Mouse (Mus musculus): ENCODE measurements around the gene Trmt1.

The Trmt1 gene

DNA sequence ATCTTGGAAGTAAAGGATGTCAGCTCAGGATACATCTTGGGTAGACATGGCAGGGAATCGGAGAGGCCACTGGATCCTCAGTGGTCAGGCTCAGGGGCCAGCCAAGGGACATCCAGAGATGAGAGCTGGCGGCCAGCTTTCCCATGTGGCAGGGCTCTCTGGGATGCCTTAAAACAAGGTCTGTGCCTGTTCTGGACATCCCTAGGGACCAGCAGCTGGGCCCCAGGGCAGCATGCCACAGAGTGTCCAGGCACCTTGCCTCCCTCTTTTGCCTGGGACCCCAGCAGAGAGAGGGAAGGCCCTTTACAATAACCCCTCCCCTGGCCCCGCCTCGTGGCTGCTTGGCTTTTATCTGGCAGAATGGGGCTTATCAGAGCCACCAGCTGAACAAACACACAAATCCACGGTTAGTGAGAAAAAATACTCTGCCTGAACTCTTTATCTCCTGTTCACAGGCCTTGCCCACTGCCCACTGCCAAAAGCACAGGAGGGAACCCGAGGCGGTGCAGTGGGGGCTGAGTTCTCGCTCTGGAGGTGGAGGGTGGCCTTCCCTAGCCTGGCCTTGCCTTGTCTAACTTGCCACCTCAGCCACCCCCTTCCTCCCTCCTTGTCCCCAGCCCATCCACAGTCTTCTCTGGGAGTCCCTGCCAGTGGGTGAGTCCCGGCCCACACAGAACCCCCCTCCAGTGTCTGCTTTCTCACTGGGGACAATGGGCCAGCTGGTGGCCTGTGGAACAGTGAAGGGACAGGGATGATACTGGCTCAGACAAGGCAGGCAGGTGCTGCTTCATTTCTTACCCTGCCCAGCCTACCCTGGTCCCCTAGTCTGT is 44.6 kb downstream of the Trmt1 start:
- no peak for DNase-seq (ENCODE audit: extremely low spot score, low read depth, low spot score)

DNA sequence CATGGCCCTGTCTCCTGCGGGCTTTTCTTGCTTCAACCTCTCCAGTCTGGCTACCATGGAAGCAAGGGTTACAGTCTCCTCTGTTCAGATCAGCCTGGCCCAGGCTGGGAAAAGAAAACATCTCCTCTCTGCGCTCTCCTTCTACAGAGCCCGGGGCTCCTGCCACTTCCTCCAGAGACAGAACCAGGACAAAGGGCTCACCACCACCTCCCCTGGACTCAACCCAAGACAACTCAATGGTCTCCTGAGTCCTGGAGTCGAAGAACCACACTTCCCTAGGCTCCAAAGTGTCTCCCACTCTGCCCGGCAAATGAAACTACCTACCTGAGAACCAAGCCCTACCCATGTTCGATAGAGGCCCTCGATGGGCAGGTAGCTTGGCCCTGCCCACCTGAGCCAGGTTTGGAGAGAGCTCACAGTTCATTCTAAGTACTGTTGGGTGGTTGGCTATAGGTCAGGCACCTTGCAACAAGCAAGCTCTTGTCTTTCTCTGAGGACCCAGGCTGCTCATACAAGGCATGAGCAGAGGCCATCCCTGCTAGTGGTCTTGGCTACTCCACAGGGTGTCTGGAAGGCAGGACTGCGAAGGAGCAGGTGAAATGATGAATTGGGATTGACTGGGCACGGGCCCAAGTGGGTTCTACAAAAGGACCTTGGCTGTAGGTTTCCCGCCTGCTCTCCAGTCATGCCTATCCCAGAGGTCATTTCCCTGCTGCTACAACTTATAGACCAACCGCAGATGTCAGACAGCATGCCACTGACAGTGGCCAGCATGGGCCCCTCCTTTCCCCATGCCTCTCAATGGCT is 45.5 kb downstream of the Trmt1 start:
- DNase-seq (ENCODE audit: extremely low spot score, low read depth, low spot score): no peak

DNA sequence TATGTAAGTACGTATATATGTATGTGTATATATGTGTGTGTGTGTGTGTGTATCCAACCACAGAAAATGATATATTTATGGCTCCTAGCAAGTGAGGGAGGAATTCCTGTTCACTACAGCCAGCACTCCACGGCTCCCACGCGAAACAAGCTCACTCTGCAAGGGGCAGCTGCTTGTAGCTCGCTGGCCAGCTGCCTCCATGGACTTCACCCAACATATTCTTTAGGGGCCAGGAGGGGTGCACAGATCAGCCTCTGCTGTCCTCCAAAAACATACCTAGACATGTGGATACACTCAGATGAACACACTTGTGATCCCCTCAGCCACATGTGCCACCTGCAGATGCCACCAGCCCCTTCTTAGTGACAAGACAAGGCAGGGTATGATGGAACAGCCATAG is 46.4 kb downstream of the Trmt1 start:
- DNase-seq (ENCODE audit: extremely low spot score, low read depth, low spot score): no peak

DNA sequence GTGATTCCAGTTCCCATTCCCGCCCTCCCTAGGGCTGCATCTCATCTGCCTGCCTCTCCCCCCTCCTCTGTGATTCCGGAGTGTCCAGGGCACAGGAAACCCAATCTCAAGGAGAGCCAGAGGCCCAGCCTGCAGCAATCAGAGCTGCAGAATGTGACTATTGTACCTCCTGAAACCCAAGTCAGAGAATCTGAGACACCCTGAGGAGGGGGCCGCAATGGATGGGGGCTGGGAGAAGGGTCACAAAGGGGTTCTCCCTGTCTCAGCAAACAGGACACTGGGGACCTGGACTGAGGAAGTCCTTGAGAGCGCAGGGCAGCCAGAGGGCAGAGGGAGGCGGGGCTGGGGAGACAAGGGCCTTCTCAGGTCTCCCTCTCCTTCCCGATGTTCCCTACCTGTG is 46.9 kb downstream of the Trmt1 start:
- DNase-seq (ENCODE audit: extremely low spot score, low read depth, low spot score): no peak

DNA sequence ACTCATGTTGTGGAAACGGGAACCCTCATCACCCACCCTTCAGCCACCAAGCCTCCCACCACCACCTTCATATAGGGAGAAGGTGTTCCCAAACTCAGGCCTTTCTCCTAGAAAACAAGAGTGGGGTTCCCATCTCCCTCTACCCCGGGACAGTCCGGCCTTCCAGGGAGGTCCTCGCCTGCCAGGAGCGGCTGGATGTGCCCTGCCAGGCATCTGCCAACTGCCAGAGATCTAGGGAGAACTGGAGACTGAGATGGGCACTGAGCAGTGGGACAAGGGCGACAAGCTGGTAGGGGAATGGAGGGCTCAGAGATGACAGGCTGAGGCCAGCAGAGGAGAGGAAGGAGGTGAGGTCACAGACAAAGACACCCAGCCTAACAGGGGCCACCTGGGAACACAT is 47.9 kb downstream of the Trmt1 start:
- DNase-seq (ENCODE audit: extremely low spot score, low read depth, low spot score): no peak

DNA sequence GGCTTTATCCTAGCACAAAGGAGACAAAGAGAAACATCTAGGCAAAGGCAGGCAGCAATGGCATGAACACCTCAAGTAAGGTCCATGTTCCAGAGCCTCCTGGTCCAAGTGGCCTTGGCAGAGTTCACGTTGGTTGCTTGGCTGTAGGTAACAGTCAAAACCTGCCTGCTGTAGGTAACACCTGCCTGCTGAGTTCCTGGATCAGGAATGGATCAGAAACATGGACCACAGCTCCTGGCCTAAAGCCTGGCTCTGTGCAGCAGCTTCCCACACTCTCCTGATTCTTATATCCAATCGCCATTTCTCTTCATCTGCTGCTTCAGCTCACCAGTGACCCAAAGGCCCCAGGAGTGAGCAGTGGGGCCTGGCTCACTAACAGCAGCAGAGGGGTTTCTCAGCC is 48.6 kb downstream of the Trmt1 start:
- DNase-seq (ENCODE audit: extremely low spot score, low read depth, low spot score): no peak

DNA sequence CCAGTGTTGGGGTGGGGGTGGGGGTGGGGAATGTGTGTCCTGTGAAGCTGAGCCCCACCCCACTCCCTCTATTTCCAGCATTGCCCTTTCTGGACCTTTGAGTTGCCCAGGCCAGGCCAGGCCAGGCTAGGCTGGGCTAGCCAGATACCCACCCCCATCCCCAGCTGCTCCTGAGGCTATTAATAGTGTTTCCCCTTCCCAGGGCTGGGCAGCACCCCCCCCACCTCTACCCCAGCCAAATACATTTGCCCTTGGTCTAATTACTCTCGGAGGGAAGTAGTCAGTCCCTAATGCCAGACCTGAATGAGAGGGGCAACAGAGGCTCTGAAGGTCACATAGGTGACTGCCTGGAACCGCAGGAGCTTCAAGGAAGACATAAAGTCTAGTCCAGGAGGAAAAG is 49.5 kb downstream of the Trmt1 start:
- no peak for DNase-seq (ENCODE audit: extremely low spot score, low read depth, low spot score)

DNA sequence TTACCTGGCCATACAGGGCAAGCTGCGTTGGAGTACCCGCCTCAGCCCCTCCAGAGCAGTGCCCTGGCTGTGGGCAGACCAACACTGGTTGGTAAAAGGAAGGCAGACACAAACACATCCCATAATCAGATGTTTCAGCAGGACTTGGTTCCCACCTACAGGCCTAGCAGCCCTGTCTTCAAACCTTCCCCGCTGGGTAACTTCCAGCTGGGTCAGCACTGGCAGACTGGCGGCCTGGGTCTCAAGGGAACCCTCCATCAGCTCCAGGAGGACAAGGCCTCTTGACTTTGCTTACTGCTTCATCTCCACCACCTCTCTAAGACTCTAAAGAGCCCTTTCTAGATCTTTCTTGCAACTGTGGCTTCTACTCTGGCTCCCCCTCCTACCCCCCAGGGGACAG is 50.4 kb downstream of the Trmt1 start:
- DNase-seq (ENCODE audit: extremely low spot score, low read depth, low spot score): no peak

DNA sequence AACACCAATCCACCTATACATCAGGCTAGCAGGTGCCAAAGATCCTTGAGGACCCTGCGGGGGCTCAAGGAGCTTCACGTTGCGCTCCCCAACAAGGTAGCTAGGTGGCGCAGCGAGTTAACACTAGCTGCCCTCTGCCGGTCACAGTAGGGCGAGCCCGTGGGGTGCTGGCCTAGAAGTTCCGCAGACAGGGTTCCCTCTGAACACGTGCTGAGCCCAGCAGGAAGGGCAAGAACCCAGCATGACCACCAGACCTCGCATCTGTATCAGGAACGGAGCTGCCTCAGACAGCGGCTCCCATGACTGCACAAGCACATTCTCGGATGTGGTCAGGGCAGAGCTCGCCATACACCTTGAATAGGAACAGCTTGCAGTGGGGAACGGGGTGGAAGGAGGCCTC is 51.5 kb downstream of the Trmt1 start:
- DNase-seq (ENCODE audit: extremely low spot score, low read depth, low spot score): peak; percentile 58

DNA sequence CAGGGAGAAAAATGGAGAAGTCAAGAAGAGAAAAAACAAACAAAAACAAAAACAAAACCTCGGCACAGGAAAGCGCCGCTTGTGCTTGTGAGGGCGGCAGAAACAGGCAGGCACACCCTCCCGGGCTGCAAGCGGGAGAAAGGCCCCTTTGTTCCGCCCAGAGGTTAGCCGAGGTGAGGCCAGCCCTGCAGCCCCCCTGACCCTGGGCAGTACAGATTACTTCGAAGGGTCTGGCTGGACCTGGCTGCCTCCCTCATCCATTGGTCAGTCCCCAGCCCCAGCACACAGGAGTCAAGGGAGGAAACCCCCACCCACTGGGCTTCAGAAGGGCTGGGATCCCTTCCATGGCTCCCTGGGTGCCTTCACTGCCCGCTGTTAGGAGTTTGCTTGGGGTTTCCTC is 52.2 kb downstream of the Trmt1 start:
- DNase-seq (ENCODE audit: extremely low spot score, low read depth, low spot score): no peak

DNA sequence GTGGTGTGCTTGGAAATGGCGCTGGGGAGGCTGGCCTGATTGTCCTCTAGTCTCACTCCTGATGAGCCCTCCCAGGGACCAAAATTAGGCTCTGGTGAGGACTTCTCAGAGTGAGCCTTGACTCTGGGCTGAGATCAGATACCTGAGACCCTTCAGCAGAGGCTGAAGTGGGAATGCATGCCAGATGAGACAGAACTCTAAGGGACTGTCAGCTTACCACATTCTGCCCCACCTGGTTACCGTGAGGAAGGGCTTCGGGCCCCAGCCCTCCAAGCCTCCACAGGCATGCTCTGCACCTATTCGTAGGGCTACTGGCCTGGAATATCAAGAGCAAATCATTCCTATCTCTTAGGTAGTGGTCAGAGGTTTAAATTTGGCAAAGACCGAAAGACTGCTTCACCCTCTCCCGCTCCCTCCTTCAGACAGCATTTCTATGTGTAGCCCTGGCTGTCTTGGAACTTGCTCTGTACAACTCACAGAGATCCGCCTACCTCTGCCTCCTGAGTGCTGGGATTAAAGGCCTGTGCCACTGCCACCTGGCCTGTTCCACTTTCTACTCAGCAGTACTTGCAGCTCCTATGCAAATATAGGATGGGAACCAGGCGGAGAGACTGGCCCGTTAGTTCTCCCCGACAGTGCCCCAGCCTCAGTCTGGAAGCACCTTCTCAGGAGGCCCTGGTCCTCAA is 52.8 kb downstream of the Trmt1 start:
- no peak for DNase-seq (ENCODE audit: extremely low spot score, low read depth, low spot score)

DNA sequence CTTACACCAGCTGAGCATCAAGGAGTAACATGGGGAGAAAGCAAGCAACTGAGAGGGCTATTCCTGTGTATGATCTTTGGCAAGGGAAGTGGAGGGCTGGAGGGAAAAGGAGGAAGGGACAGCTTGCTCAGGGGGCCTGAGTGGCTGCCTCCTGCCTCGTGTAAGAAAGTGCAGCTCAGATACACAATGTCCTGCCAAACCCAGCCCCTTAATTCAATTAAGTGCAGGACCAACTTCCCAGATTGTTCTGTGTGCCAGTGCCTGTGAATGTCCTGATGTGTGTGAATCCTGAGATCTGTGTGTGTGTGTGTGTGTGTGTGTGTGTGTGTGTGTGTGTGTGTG is 53.3 kb downstream of the Trmt1 start:
- DNase-seq (ENCODE audit: extremely low spot score, low read depth, low spot score): no peak

DNA sequence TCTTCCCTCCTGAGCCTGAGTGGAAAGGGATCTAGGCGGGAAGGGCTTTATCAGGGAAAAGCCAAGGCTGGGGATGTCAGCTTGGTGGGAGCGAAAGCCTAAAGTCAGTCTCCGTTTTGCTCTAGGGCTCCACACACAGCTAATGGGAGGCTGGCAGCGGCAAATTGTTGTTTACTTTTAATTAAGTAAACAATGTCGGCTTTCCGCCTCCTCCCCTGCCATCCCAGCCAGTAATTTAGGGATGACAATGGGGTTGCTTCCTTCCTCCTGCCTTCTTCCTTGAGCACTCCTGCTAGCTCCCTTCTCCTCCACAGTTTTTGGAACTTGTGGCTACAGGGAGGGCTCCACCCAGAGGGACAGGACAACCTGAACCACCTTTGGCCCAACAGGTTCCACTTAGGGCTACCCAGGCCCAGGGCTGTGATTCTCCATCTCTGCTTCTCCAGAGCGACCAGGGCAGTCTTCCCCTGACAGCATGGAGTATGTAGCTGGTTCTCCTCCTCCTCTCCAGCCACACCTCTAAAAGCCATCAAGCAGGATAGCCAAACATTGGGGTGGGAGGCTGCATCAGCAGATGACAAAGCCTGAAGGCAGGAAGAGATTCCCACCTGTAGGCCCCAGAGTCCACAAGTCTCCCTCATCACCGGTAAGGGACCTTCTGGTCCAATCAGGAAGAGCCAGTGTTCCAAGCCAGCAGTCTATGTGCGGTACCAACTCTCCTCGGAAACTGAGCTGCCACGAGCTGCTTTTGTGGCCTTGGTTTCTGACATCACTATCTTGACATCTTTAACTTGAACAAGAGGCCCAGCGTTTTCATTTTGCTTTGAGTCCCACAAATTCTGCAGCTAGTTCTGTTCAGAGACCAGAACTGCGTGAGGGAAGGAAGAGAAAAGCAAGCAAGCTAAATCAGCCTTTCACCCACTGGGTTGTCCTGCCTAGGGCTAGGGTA is 55.1 kb downstream of the Trmt1 start:
- no peak for DNase-seq (ENCODE audit: extremely low spot score, low read depth, low spot score)

DNA sequence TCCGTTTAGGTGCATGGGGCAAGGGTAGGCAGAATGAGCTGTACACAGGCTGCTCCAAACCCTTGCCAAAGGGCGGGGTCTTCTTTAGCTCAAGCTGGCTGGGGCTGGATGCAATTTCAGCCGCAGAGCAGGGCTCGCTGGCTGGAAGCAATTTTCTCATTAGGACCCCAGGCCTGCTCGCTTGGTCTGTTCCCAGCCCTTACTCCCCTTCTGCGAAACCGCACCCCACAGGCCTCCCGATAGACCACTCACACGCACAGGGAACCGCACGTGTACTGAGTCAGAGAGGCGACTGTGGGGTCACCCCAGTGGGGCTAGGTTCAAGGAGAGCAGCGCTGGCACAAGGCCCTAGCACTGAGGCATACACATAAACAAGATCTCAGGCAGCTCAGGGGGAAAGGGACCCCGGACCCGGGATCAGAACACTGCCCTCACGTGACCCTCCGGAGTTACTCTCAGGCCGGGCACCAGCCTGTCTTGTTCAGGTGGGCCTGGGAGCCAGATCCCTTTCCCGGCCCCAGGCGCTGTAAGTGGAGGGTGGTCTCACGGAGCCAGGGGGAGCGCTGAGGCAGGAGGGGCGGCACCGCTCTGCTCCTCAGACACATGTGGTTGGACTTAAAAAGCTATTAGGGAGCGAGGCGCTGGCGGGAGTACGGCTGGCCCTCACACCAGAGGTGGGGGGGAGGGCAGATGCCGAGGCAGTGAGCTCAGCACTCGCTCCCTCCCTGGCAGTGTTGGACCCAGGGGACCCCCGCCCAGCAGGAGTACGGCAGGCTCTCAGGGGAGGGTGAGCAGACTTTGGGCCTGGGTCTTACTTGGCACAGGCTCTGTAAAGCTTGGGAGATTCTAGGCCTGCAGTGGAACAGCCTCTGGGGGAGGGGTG is 56.3 kb downstream of the Trmt1 start:
- peak; percentile 62 for DNase-seq (ENCODE audit: extremely low spot score, low read depth, low spot score)

DNA sequence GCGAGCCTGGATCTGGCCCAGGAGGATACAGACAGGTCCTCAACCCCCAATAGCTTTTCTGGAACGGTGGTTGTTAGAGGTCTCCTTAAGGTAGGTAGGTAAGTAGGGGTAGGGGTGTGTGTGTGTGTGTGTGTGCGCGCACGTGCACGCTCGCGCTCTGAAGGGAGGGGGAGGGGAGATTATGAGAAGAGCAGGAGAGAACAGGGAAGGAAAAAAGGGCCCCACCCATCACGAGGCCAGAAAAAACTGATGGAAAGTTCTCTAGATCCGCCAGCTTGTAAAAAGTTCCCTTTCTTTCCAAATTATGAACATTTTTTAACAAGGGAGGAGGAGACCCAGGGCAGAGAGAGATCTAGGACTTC is 56.9 kb downstream of the Trmt1 start:
- DNase-seq (ENCODE audit: extremely low spot score, low read depth, low spot score): no peak

DNA sequence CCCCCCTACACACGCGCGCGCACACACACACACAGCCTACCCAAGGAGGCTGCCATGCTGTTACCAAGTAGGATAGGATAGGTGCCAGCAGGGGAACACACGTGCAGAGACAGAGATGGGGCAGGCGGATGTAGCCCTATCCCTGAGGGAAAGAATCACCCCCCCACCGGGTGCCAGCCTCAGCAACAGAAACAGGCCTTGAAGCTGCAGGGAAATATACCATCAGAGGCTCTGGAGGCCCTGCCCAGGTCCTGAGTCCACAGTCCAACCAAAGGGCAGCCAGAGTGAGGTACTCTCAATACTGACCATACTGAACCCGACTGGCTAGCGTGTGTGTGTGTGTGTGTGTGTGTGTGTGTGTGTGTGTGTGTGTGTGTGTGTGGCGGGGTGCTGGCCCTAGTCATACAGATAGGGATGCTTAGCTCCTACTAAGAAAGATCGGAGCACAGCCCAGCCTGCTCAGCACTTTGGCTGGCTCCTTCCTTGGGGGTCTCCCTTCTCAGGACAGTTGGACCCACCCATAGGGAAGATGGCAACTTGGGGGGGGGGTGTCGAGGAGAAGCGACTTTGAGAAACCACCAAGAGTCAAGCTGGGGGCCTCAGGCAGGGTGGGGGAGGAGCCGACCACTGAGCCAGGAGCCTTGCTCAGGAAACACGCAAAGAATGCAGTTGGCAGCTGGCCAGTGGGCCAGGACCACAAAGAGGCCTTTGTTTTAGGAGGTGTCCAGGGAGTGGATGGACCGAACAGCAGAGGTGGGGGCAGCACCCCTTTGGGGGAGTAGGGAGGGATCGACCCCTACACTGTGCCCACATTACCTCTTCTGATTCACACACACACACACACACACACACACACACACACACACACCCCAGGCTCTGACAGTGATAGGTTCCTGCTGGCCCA is 57.7 kb downstream of the Trmt1 start:
- DNase-seq (ENCODE audit: extremely low spot score, low read depth, low spot score): peak; percentile 50

DNA sequence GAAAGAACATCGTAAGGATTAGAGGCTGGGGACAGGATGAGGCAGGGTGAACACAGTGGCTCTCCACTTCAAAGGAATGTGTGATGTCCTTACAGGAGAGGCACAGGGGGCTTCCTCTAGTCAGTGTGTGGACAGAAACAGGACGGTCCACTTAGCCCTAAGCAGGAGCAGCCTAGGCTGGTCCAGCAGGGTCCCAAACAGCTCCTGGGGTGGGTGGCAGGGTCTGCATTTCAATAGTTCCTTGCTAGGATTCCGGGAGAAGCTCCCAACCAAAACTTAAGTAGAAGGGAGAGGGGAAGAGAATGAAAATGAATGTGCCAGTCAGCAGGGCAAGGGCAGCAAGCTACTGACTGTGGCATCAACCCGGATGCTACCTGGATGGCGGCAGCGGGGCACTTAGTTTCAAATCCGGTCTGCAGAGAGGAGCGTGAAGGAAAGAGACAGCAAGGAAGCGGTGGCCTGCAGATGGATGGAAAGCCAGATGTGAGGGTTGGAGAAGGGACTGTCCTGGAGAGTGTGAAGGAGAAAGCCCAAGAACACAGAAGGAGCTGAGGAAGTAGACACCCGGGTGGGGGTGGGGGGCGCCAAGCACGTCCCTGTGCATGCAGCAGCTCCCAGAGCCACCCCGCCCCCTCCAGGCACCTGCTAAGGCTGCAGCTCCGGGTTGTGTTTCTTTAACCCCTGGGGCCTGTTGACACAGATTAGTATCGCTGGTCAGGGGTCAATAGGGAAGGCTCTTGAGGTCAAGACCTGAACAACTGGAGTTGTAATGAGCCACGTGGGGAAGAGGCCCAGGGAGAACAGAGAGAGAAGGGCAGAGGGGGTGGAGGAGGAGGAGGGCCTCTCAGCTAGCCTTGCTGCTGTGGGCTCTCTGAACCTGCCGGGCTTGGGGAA is 59.2 kb downstream of the Trmt1 start:
- no peak for DNase-seq (ENCODE audit: extremely low spot score, low read depth, low spot score)

All from hindlimb bud, embryonic 11.5 days (tissue).